Mouse (Mus musculus) liver, postnatal 0 days (tissue): ENCODE measurements around the gene Hoxa11.

ENCODE experiments used
- CTCF ChIP-seq: sonication (generic); IDR thresholded peaks from 2 replicates; pipeline ENCODE4 v1.5.1; 2016; ENCODE audit warnings: antibody characterized with exemption, low read depth
- EP300 ChIP-seq: IDR thresholded peaks from 2 replicates; pipeline ENCODE4 v1.6.1; 2016; ENCODE audit warnings: antibody characterized with exemption, low read depth, mild to moderate bottlenecking

- TF ChIP-seq CTCF: no peak
- no peak for TF ChIP-seq EP300
Measured at GRCm38 (mm10) chr6:52268756-52269155, 23.1 kb upstream of the Hoxa11 start.
